Comparison of ENCODE assay signal across 24 mouse cellular contexts in genomic region chr6:88251798-88252478, GRCm38 (mm10). TPM values are rescaled to one million over a fixed set of nuclear protein-coding genes. Genes with fewer than 3 reads are reported as not detected.
DNase-seq lines count a peak whose midpoint lies in the region; ATAC-seq lines count a peak whose summit lies in the region.
"Had no signal": no experiment of that assay in that cellular context is flagged by ENCODE, and none has a peak within 500 bp of the region (broad histone marks: within the 10 kb centered on the region; RNA-seq: fewer than 3 reads in every experiment).

No protein-coding gene starts in this region.

- 0 out of 2 replicates have a peak overlapping the region, but pooled peaks have one; percentile 27 for H3K9ac ChIP-seq in liver, embryonic 12.5 days
- H3K9ac ChIP-seq: embryonic facial prominence, embryonic 12.5 days; forebrain, embryonic 15.5 days had no signal

- H3K36me3 ChIP-seq in liver, embryonic 12.5 days, result peaks cover 9% of the 10 kb centered on the region; the same call in 1 of the 2 replicates
- H3K36me3 ChIP-seq in megakaryocyte, embryonic 14.5 days (replicated peaks; ENCODE audit: low read length), result peaks cover 8% of the 10 kb centered on the region
- H3K36me3 ChIP-seq: forebrain, embryonic 15.5 days had no signal

- WGBS in liver, embryonic 12.5 days (ENCODE audit: insufficient replicate concordance), result 18% methylated on average over 7 of the region's 7 CpGs

- H3K9me3 ChIP-seq in liver, embryonic 12.5 days (replicated peaks), result no peaks in the 10 kb centered on the region
- no peaks in the 10 kb centered on the region for H3K9me3 ChIP-seq in megakaryocyte, embryonic 14.5 days
- H3K9me3 ChIP-seq: embryonic facial prominence, embryonic 12.5 days; forebrain, embryonic 15.5 days had no signal

- H3K4me3 ChIP-seq in liver, embryonic 12.5 days, result no peak overlapping the region
- peak overlapping the region; percentile 39 for H3K4me3 ChIP-seq in megakaryocyte, embryonic 14.5 days (replicated peaks)
- H3K4me3 ChIP-seq: embryonic facial prominence, embryonic 12.5 days; forebrain, embryonic 15.5 days had no signal

- H3K27ac ChIP-seq in liver, embryonic 12.5 days, result peak overlapping the region; percentile 77
- H3K27ac ChIP-seq: embryonic facial prominence, embryonic 12.5 days; forebrain, embryonic 15.5 days had no signal

- peaks cover 89% of the 10 kb centered on the region for H3K4me1 ChIP-seq in liver, embryonic 12.5 days
- H3K4me1 ChIP-seq in megakaryocyte, embryonic 14.5 days, result peaks cover 82% of the 10 kb centered on the region
- H3K4me1 ChIP-seq: forebrain, embryonic 15.5 days had no signal

- no peaks in the 10 kb centered on the region for H3K27me3 ChIP-seq in liver, embryonic 12.5 days (replicated peaks)
- peaks cover 37% of the 10 kb centered on the region for H3K27me3 ChIP-seq in megakaryocyte, embryonic 14.5 days (replicated peaks)
- H3K27me3 ChIP-seq: embryonic facial prominence, embryonic 12.5 days; forebrain, embryonic 15.5 days had no signal

- peak; percentile 47 for ATAC-seq in erythroblast, adult 5-6 weeks (replicated peaks; ENCODE audit: low FRiP score, poor library complexity, severe bottlenecking)
- ATAC-seq in liver, embryonic 12.5 days, result peak; percentile 73
- ATAC-seq: forebrain, embryonic 15.5 days; inflammation-experienced regulatory T-cells, adult 6 months had no signal

- H3K4me2 ChIP-seq in liver, embryonic 12.5 days, result peak overlapping the region; percentile 51
- H3K4me2 ChIP-seq: embryonic facial prominence, embryonic 12.5 days; forebrain, embryonic 15.5 days had no signal

- DNase-seq in MEL-GATA-1-ER (ENCODE audit: extremely low read depth, low read depth) (peak; percentile 30), MN1 (ENCODE audit: low spot score) (no peak)
- DNase-seq in layer of hippocampus, postnatal 14 days (ENCODE audit: low spot score in 2 of 2), result no peak
- DNase-seq in thymus, postnatal 4 days, result no peak
- DNase-seq in adrenal gland, adult 18-20 months (ENCODE audit: low spot score in 2 of 2), result no peak
- DNase-seq: adrenal gland, postnatal 36 days; cerebellum, adult 2 months; gastrocnemius, postnatal 36 days; layer of hippocampus, postnatal 36 days; left cerebral cortex, postnatal 4 days; lung, postnatal 10 days; thymus, postnatal 36 days had no signal

RNA-seq across cellular contexts. Expression of gene Dnajb8, which starts 29.9 kb away (rescaled TPM):
- not detected in 2 replicates for total RNA-seq in erythroblast, adult 5-6 weeks (2015; ENCODE audit: low replicate concordance)
- total RNA-seq in erythroblast, adult 5-6 weeks (2017; ENCODE audit: low replicate concordance), result not detected in 2 replicates
- polyA plus RNA-seq in liver, embryonic 12.5 days (2016; fragmentation: Nextera tagmentation; extraction: Ambion mirVana), result not detected in 2 replicates
- not detected in 2 replicates for polyA plus RNA-seq in megakaryocyte, embryonic 14.5 days (2012; ENCODE audit: insufficient read depth, low replicate concordance)
- not detected for total RNA-seq in layer of hippocampus, postnatal 14 days (2021)
- not detected for total RNA-seq in adrenal gland, adult 18-20 months (2021)
- total RNA-seq: adrenal gland, postnatal 36 days; gastrocnemius, postnatal 36 days; layer of hippocampus, postnatal 36 days; left cerebral cortex, postnatal 4 days; liver, adult 2 months had no signal
- polyA plus RNA-seq: cerebellum, adult 2 months; embryonic facial prominence, embryonic 12.5 days; forebrain, embryonic 15.5 days; heart, embryonic 16.5 days; hindbrain, embryonic 11.5 days; inflammation-experienced regulatory T-cells, adult 6 months; kidney, embryonic 16.5 days; liver, adult 2 months; neural tube, embryonic 11.5 days; small intestine, adult 2 months had no signal

RNA-seq across cellular contexts. Expression of gene Gata2, which starts 58.2 kb away (rescaled TPM):
- total RNA-seq in erythroblast, adult 5-6 weeks (2015; ENCODE audit: low replicate concordance), result 3.8 and 9.4 TPM in 2 replicates
- 4.4 and 7.9 TPM in 2 replicates for total RNA-seq in erythroblast, adult 5-6 weeks (2017; ENCODE audit: low replicate concordance)
- 13.3 and 15.7 TPM in 2 replicates for polyA plus RNA-seq in liver, embryonic 12.5 days (2016; fragmentation: Nextera tagmentation; extraction: Ambion mirVana)
- polyA plus RNA-seq in megakaryocyte, embryonic 14.5 days (2012; ENCODE audit: insufficient read depth, low replicate concordance), result 160 and 266 TPM in 2 replicates
- 1 to 10 TPM; 7.0 to 7.6 TPM for total RNA-seq in layer of hippocampus, postnatal 14 days (2021)
- total RNA-seq in adrenal gland, adult 18-20 months (2021), result 10 to 100 TPM; 23.5 to 28.8 TPM
- polyA plus RNA-seq: inflammation-experienced regulatory T-cells, adult 6 months had no signal
